Mouse (Mus musculus) spleen, embryonic (tissue): ENCODE data around the gene Dynlt1b.
"Not testable (repeated sequence)": the region's sequence is repeated elsewhere in the genome, so short reads cannot be mapped to it uniquely, and the experiment has no call there.

Experiments
- CTCF ChIA-PET: fragments of 350-600 bp; sonication (Branson Sonifier 250); formaldehyde crosslinking; loops from one replicate; lab custom pipeline; 2022; lab: Charles Lee

Dynlt1b gene

GRCm38 (mm10) chr17:6429945-6430344 is at the start of gene Dynlt1b:
Gene Dynlt1b, plus strand, starts transcription at chr17:6430112.
- CTCF ChIA-PET: interaction anchor here (0.7 kb wide), 1 partner anchor 31 kb away, joined by 3 read pairs; no protein-coding TSS in a partner anchor

DNA sequence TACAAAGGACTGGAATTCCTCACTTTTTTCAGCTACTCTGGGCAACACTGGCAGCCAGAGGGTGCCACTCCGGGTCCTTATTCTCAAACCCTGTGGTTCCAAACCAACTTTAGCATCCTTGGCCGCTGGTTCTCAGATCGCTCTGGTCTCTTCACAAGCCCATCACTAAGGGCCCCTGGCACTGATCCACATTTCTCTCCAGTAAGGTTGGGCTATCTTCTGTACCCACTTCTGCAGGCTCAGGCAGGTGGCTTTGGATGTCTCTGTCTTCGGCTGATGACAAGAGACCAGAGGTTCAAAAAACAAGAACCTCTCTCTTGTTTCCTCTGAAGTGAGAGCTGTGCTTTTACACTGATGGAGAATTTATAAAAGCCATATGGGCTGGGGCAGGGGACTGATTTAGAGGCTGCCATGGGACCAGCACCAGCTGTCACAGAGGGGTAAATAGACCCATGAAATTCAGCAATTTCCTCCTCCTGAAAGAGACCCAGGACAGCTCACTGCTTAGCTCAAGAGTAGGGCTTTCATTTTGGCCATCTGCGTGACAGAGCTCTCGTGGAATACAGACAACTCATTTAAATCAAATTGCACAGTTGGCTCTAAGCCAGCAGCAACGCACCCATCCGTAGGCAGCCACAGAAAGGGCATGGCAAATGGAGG is 49.6 kb upstream of the Dynlt1b start:
- CTCF ChIA-PET: not testable (repeated sequence)

DNA sequence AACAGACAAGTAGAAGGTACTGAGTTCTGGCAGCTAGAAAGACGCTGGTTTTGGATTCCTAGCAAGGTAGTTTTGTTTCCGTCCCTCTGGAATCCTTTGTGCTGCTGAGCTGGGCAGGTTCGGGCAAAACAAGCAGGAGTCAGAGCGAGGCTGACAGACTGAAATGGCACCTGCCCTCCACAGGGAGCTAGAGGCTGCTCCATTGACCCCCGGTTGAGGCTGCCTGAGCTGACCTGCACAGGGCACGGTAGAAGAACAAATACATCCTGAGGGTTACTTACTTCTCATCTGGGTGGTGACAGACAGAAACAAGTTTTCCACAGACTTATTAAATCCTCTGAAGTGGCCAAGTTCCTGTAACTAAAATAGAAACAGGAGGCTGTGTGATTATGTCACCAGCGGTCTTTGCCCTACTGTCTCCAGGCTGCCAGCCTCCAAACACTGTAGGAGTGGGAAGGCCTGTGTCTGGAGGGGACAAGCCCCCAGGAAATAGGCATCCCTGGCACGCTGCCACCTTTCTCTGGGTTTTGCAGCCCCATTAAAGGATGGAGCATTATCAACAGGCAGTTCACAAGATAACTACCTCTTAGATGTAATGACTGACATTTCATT is 48.7 kb upstream of the Dynlt1b start:
- CTCF ChIA-PET: not testable (repeated sequence)

DNA sequence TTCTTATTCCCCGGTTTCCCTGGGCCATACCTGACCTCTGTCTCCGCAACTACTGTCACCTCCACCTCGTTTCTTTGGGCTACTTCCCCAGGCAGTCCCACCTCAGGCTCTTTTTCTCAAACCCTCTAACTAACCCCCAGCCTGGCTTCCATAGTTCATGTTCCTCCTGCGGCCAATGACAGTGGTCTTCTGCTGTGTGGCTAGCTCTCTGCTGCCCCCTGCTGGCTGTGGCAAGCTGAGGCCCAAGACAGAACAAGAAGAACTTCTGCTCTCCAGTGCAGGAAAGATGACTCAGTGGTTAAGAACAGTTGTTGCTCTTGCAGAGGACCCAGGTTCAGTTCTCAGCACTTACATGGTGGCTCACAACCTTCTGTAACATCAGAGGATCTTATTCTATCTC is 43.0 kb upstream of the Dynlt1b start:
- CTCF ChIA-PET: not testable (repeated sequence)

GRCm38 (mm10) chr17:6387380-6387911 is 42.5 kb upstream of the Dynlt1b start:
- CTCF ChIA-PET: not testable (repeated sequence)

DNA sequence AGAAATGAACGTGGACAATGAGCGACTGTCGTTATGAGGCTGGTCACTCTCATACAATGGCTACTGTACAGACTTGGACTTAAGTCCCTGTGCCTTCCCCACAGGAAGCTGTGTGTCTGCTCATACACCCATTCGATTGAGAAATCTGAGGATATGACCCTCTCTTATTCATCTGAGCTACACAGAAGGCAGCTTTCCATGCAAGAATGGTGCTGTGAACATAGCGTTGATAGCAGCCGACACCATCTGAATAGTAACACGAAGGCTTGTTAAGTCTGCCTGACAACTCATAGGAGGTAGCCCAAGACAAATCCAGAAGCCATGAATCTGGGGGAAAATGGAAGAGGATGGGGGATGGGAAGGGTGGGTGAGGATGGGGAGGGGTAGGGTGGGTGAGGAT is 40.4 kb upstream of the Dynlt1b start:
- CTCF ChIA-PET: not testable (repeated sequence)

DNA sequence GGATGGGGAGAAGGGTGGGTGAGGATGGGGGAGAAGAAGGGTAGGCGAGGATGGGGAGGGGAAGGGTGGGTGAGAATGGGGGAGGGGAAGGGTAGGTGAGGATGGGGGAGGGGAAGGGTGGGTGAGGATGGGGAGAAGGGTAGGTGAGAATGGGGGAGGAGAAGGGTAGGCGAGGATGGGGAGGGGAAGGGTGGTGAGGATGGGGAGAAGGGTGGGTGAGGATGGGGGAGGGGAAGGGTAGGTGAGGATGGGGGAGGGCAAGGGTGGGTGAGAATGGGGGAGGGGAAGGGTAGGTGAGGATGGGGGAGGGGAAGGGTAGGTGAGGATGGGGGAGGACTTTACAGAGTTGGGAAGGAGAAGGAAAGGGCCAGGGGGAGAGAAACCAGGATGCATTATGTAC is 39.2 kb upstream of the Dynlt1b start:
- CTCF ChIA-PET: not testable (repeated sequence)

- CTCF ChIA-PET: not testable (repeated sequence)
Measured at GRCm38 (mm10) chr17:6391736-6392135, 38.2 kb upstream of the Dynlt1b start.

DNA sequence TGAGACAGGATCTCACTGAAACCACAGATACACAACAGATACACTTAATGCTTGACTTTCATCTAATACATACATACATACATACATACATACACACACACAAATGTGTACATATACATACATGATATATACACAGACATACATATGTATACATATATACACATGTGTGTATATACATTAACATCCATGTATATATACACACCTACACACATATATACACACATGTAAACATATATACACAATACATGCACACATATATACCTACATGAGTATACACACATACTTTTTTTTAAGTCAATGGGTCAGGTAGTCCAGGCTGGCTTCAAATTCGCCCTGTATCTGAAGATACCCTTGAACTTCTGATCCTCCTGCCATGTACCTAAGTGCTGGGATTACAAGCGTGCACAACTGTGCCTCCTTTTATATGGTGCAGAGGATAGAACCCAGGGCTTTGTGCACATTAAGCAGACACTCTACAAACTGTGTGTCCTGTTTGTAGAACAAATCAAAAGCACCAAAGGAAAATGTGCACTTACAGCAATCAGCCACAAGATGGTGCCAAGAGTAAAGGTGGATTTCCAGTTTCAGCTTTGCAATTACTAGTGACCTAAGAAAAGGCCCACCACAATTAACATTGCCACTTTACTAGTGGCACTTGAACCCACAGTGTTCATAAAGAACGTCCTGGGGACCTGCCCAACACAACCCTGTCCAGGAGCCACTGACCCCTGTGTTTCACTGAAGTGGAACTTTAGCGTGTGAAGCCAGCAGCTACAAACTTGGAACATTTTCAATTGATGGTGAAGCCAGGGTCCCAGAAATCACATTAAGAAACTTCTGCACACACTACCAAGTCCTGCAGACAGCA is 37.2 kb upstream of the Dynlt1b start:
- CTCF ChIA-PET: not testable (repeated sequence)

- CTCF ChIA-PET: not testable (repeated sequence)
Measured at GRCm38 (mm10) chr17:6398079-6398478, 31.8 kb upstream of the Dynlt1b start.

DNA sequence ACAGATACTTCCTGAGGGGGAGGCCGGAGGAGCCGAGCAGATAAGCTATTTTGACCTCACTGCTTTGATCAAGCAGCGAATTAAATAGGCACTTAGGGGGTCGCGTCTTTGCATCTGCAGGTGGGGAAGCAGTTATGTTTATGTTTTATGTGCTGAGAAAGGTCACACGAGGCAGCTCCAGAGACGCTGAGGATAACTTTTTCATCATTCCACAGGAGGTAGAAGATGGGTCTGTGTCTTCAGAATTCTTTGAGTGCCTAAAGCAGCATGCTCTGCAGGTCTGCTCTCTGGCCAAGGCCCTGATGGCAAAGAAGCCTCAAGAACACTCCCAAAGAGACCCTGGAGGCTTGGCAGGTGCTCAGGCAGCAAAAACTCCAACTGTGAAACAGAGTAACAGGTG is 31.1 kb upstream of the Dynlt1b start:
- CTCF ChIA-PET: interaction anchor here (0.6 kb wide), 1 partner anchor 31 kb away, joined by 3 read pairs; the partner anchor contains the start of gene Dynlt1b

DNA sequence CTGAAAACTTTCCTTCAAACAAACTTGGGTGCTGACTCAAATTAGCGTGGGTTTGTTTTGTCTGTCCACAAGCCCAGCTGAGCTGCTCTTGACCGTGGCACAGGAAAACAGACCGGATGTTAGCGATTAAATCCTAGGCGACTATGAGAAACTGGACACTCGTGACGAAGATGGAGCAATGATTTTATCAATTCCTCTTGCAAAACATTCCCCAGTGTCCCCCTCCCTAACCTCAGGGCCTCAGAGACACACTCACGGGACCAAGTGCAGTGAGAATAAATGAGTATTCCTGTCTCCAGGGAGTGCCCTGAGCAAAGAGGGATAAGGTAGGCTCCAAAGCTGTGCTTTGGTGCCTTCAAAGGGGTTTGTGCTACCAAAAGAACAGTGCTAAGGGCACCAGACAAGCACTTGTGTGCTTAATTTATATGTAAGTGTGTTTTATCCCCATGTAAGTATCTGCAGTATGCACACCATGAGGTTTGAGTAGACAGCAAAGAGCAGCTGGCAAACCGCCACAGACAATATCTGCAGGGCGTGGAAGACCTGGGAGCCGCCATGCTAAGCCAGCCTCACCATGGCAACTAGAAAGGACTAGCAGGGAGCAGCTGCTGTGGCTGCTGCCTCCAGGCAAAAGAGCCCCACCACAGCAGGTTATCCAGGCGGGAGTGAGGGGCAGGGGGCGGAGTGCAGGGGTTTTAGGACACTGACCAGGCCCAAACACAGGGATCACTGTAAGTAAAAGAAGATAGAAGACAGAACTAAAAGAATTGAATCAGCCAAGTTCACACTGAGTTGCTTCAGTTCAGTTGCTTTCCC is 30.4 kb upstream of the Dynlt1b start:
- CTCF ChIA-PET: interaction anchor here (0.6 kb wide), 1 partner anchor 30 kb away, joined by 3 read pairs; the partner anchor contains the start of gene Dynlt1b

DNA sequence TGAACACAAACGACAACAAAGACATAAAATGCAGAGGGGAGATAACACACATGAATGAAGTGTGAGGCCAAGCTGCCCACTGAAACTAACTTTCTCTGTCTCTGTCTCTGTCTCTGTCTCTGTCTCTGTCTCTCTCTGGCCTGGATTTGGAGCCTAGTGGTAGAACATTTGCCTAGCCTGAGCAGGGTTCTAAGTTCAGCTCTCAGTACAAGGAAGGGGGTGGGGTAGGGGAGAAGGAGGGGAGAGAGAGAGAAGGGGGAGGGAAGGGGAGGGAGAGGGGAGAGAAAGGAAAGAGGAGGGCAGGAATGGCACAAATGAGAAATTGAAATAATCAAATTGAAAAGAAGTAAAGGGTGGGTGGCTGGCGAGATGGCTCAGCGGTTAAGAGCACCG is 29.8 kb upstream of the Dynlt1b start:
- CTCF ChIA-PET: not testable (repeated sequence)

GRCm38 (mm10) chr17:6404493-6404892 is 25.4 kb upstream of the Dynlt1b start:
- CTCF ChIA-PET: not testable (repeated sequence)

- CTCF ChIA-PET: not testable (repeated sequence)
Measured at GRCm38 (mm10) chr17:6406972-6407371, 22.9 kb upstream of the Dynlt1b start.

DNA sequence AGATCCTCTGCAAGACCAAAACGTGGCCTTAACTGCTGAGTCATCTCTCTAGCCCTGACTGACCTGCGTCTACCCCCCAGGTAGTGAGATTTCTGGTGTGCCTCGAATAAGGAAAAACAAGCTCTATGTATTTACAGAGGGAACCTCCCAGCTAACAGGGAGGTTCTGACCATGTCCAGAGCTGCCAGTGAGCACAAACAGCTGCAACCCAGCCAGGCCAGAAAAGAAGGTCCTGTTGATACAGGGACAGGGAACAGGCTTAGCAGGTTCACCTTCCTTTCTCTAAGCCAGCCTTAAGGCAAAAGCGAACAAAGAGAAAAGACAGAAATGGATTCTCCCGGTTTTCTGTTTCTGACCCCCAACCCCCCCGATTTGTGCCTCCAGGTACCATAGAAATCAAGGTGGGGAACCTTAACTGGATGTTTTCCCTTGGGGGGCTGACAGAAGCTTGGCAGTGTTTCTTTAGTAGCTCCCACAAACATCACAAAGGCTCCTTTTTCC is 19.1 kb upstream of the Dynlt1b start:
- CTCF ChIA-PET: not testable (repeated sequence)

- CTCF ChIA-PET: not testable (repeated sequence)
Measured at GRCm38 (mm10) chr17:6417118-6417517, 12.8 kb upstream of the Dynlt1b start.

DNA sequence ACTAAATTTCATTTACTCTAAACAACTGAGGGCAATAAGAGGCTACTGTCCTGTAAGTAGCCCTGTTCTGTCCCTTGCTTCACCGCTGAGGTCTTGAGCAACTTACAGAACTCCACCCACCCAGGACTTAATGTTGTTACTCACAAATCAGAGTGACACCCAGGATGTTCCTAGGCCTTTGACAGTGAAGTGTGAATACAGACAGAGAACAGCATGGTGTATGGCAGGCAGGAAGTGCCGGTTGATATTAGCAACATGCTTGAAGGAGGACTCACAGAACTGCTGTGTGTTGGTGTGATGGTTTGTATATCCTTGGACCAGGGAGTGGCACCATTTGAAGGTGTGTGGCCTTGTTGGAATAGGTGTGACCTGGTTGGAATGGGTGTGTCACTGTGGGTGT is 9.4 kb upstream of the Dynlt1b start:
- CTCF ChIA-PET: not testable (repeated sequence)

DNA sequence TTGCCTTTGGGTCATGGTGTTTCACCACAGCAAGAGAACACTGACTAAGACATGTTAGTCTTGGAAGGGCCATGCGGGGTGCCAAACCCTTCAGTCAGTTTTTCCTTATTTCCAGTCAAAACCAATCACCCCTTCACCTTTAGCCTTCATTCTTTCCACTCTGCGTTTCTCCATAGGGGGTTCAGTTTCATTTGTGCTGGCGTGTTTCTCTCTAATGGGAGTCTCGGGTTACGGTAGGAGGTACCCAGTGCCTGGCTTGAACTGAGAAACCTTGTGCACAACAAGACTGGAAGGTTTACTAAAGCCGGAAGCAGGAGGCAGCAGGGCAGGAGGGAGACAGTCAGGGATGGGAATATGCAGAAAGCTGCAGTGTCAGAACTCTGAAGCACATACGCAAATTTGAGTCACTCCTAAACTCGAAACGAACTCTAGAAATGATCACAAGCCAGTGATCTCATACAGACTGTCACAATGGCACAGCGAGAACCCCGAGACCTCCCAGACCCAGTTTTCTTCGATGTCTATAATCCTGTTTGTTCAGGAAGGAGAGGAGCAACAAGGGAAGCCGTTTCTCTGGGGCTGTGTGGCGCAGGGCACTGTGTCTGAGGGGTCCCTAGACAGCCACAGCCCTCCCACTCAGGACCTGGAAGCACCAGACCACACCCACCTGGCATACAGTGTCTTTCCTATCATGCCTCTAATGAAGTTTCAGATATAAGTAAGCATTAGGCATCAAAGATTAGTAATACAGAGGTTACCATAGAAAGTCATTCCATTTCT is 8.2 kb upstream of the Dynlt1b start:
- CTCF ChIA-PET: not testable (repeated sequence)

DNA sequence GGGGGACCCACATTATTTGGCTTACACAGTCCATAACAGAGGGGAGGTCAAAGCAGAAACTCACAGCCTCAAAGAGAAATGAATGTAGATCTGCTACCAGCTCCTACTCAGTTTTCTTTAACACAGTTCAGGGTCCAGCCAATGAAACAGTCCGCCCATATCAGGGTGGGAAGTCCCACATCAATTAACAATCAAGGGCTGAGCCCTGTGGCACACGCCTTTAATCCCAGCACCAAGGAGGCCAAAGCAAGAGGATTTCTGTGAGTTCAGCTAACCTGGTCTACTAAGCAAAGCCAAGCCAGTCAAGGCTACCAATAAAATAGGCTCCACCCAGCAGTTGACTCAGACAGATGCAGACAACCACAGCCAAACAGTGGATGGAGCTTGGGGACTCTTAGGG is 7.5 kb upstream of the Dynlt1b start:
- CTCF ChIA-PET: not testable (repeated sequence)
